9 mouse cellular contexts compared by ENCODE assay signal in the genomic region with DNA sequence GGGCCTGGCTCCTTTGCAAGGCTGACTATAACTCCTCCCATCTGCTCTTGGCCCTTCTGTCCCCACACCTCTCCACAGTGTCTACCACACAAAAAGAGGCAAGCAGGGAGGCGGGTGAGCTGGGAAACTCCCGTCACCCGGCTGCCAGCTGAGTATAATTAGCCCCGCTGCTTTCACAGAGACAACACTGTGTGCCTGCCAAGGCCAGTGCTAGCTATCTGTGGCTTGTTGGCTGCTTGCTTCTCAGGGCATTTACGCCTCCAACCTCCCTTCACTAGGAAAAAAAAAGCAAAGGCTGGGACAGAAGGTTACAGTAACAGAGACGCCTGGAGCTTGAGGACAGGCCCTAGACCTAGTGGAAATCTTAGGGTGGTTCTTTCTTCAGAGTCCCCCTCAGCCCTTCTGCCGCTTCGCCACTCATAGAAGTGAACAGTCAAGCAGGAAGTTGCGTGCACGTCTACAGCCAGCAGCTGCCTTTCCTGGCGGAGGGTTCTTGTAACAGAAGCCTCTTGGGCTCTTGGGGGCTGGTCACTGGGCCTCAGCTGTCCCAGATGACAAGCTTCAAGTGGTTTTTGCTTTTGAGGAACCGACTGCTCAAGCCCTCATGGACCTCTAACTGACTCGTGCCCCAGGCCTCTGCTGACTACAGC. TPM values are rescaled to one million over a fixed set of nuclear protein-coding genes. Genes with fewer than 3 reads are reported as not detected.
DNase-seq lines count a peak whose midpoint lies in the region; ATAC-seq and TF ChIP-seq lines count a peak whose summit lies in the region.
"Had no signal": no experiment of that assay in that cellular context is flagged by ENCODE, and none has a peak within 500 bp of the region (broad histone marks: within the 10 kb centered on the region; RNA-seq: fewer than 3 reads in every experiment).

No protein-coding gene starts in this region.

- peak; percentile 93 for ATAC-seq in forebrain, embryonic 11.5 days (replicated peaks; ENCODE audit: low FRiP score)
- peak; percentile 84 for ATAC-seq in heart, embryonic 15.5 days (replicated peaks; ENCODE audit: insufficient number of reproducible peaks, insufficient read depth, low FRiP score, low read depth)
- peak; percentile 39; the same call in 1 of the 2 replicates for ATAC-seq in liver, embryonic 12.5 days
- ATAC-seq: Patski had no signal

- 39% methylated on average over 13 of the region's 13 CpGs for WGBS in forebrain, embryonic 11.5 days
- 5% methylated on average over 13 of the region's 13 CpGs for WGBS in heart, embryonic 15.5 days
- 28% methylated on average over 13 of the region's 13 CpGs for WGBS in liver, embryonic 12.5 days (ENCODE audit: insufficient replicate concordance)

- H3K4me1 ChIP-seq in forebrain, embryonic 11.5 days (replicated peaks; ENCODE audit: control insufficient read depth, insufficient read depth, low read length), result peaks cover 9% of the 10 kb centered on the region
- peaks cover 57% of the 10 kb centered on the region for H3K4me1 ChIP-seq in heart, embryonic 15.5 days (replicated peaks)
- H3K4me1 ChIP-seq in liver, embryonic 12.5 days, result peaks cover 24% of the 10 kb centered on the region; the same call in 1 of the 2 replicates

- TF ChIP-seq POLR2A in brain, embryonic 14.5 days (IDR thresholded peaks at IDR 0.05; ENCODE audit: borderline replicate concordance, extremely low read depth, insufficient read depth, insufficient read length, poor library complexity, severe bottlenecking), result peak; percentile 16; the same call in 1 of the 2 replicates

- peak overlapping the region; percentile 72 for H3K27ac ChIP-seq in forebrain, embryonic 11.5 days (ENCODE audit: low read depth, low read length)
- H3K27ac ChIP-seq in heart, embryonic 15.5 days, result peak overlapping the region; percentile 98
- peak overlapping the region; percentile 58 for H3K27ac ChIP-seq in liver, embryonic 12.5 days

- no peaks in the 10 kb centered on the region for H3K27me3 ChIP-seq in forebrain, embryonic 11.5 days (ENCODE audit: control insufficient read depth, insufficient read depth, low read length)
- H3K27me3 ChIP-seq in heart, embryonic 15.5 days, result no peaks in the 10 kb centered on the region
- no peaks in the 10 kb centered on the region for H3K27me3 ChIP-seq in liver, embryonic 12.5 days (replicated peaks)
- H3K27me3 ChIP-seq in splenic B cell, adult 2 months (ENCODE audit: control insufficient read depth, insufficient read depth, low read length, poor library complexity, severe bottlenecking), result no peaks in the 10 kb centered on the region
- H3K27me3 ChIP-seq: Patski had no signal

- no peaks in the 10 kb centered on the region for H3K9me3 ChIP-seq in forebrain, embryonic 11.5 days (ENCODE audit: control insufficient read depth, low read length)
- no peaks in the 10 kb centered on the region for H3K9me3 ChIP-seq in heart, embryonic 15.5 days (replicated peaks)
- no peaks in the 10 kb centered on the region for H3K9me3 ChIP-seq in liver, embryonic 12.5 days (replicated peaks)

- no peaks in the 10 kb centered on the region for H3K36me3 ChIP-seq in forebrain, embryonic 11.5 days (ENCODE audit: control insufficient read depth, insufficient read depth, low read length)
- H3K36me3 ChIP-seq in heart, embryonic 15.5 days, result no peaks in the 10 kb centered on the region
- H3K36me3 ChIP-seq in liver, embryonic 12.5 days, result no peaks in the 10 kb centered on the region
- no peaks in the 10 kb centered on the region for H3K36me3 ChIP-seq in splenic B cell, adult 2 months (ENCODE audit: control insufficient read depth, insufficient read depth, low read length, poor library complexity, severe bottlenecking)

- H3K9ac ChIP-seq in forebrain, embryonic 11.5 days (ENCODE audit: low read length), result peak overlapping the region; percentile 27
- H3K9ac ChIP-seq in heart, embryonic 15.5 days, result peak overlapping the region; percentile 39; the same call in 1 of the 2 replicates
- H3K9ac ChIP-seq in liver, embryonic 12.5 days, result no peak overlapping the region

- H3K4me3 ChIP-seq in forebrain, embryonic 11.5 days (ENCODE audit: low read depth, low read length), result no peak overlapping the region
- 0 out of 2 replicates have a peak overlapping the region, but pooled peaks have one; percentile 5 for H3K4me3 ChIP-seq in heart, embryonic 15.5 days
- no peak overlapping the region for H3K4me3 ChIP-seq in liver, embryonic 12.5 days

- no peak for TF ChIP-seq CTCF in brain, embryonic 14.5 days (IDR thresholded peaks at IDR 0.05; ENCODE audit: borderline replicate concordance, extremely low read depth, insufficient read depth, insufficient read length)

- DNase-seq in 3T3-L1 (ENCODE audit: low read depth, low spot score), result peak; percentile 87
- DNase-seq in brain, embryonic 14.5 days (ENCODE audit: low read depth), result peak; percentile 96
- peak; percentile 71 for DNase-seq in forebrain, embryonic 11.5 days (ENCODE audit: low spot score)
- DNase-seq in kidney, postnatal 14 days, result peak; percentile 70
- peak; percentile 86 for DNase-seq in naive thymus-derived CD4-positive, alpha-beta T cell, adult 2 months (ENCODE audit: low read depth)
- DNase-seq in splenic B cell, adult 2 months (ENCODE audit: low read depth, low spot score), result peak; percentile 73

- 0 out of 2 replicates have a peak overlapping the region, but pooled peaks have one; percentile 11 for H3K4me2 ChIP-seq in forebrain, embryonic 11.5 days (ENCODE audit: low read depth, low read length, severe bottlenecking)
- H3K4me2 ChIP-seq in heart, embryonic 15.5 days, result peak overlapping the region; percentile 45
- no peak overlapping the region for H3K4me2 ChIP-seq in liver, embryonic 12.5 days

RNA-seq across cellular contexts. Expression of a gene that starts 45.6 kb away (rescaled TPM):
- 41.0 and 46.0 TPM in 2 replicates for polyA plus RNA-seq in brain, embryonic 14.5 days (2012; rRNA removed)
- 40.8 and 41.2 TPM in 2 replicates for polyA plus RNA-seq in forebrain, embryonic 11.5 days (2014; fragmentation: Nextera tagmentation; extraction: Ambion mirVana)
- polyA plus RNA-seq in heart, embryonic 15.5 days (2015; fragmentation: Nextera tagmentation; extraction: Ambion mirVana), result 61.4 and 82.5 TPM in 2 replicates
- polyA plus RNA-seq in liver, embryonic 12.5 days (2016; fragmentation: Nextera tagmentation; extraction: Ambion mirVana), result 14.5 and 15.7 TPM in 2 replicates

Comparison
In these comparisons a context has a peak if more than half of its experiments do, and no peak if none do; other contexts are left out.
1. ATAC-seq: peak in every context shown above with its lines; median percentile 93 in forebrain, embryonic 11.5 days; 84 in heart, embryonic 15.5 days; 39 in liver, embryonic 12.5 days.